Mouse (Mus musculus) stomach, postnatal 0 days (tissue): ENCODE measurements around the gene Sergef.

Experiments
- CTCF ChIP-seq: IDR thresholded peaks from 2 replicates; pipeline ENCODE4 v1.5.1; 2016; ENCODE audit warnings: antibody characterized with exemption, low read depth, mild to moderate bottlenecking, moderate library complexity
- EP300 ChIP-seq: optimal IDR thresholded peaks from 2 replicates; pipeline ENCODE3; 2016; ENCODE audit warnings: antibody characterized with exemption

DNA sequence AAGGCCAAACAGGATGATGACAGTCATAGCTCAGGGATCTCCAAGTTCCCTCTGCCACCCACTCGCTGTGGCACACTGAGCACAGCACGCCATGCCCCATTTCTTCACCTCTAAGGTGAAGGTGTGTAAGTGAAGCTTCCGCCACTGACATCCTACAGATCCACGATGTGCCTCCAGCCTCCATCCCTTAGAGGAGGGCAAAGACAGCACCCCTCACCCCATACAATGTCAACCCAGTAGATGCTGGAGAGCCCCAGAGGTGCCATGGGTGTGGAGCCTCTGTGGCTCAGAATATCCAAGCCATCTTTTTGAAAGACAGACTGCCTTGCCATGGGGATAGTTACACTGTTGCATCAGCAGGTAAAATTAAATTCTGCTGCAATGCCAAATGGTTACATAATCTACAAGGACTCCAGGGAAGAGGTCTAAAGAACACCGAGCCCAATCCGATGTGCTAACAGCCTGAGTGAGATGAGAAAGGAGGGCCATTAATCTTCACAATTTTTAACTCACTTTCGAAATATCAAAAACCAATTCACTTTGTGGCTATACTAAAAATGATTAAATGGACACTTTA is 23.1 kb downstream of the Sergef start:
- no peak for TF ChIP-seq EP300
- no peak for TF ChIP-seq CTCF
